Mouse (Mus musculus): ENCODE measurements around the gene Akr1a1. TPM values are rescaled to one million over a fixed set of nuclear protein-coding genes. Genes with fewer than 3 reads are reported as not detected.
A peak's percentile ranks its signal among the peaks of the same experiment; 100 is the strongest.
"Not testable (repeated sequence)": the region's sequence is repeated elsewhere in the genome, so short reads cannot be mapped to it uniquely, and the experiment has no call there.

Akr1a1 gene
- polyA plus RNA-seq, 1 experiment from 2014 or later: 755 TPM

DNA sequence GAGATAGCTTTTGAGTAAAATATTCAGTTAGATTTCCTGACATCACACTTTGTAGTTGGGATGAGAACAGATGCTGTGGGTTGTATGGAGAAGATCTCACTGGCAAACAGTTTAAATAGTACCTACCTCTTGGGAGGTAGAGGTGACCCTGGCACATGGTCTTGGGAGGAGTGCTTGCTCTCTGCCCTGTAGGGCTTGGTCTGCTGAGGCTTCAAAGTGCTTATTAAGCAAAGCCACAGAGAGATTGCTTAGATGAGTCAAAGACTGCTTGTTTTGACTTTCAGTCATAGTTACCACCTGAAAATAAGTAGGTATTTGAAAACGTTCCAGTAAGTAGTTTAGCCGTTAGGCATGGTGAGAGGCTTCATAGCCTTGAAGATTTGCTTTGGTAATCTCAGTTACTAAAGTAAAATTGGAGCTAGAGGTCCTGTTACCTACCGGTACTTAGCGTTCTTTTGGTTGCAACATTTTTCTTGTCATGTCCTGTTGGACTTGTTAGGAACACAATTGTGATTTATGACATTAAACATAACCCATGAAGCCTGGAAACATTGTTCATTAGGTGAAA lies 37.9 kb upstream of the Akr1a1 start:
- Histone ChIP-seq H3K4me1 (replicated peaks; ENCODE audit: control insufficient read depth, insufficient read depth) (peaks cover 3% of the 10 kb centered on the region; the same call in 1 of the 2 replicates), H3K4me2 (replicated peaks; ENCODE audit: low read depth) (no peak overlapping the region), H3K9me3 (ENCODE audit: control insufficient read depth, low read length) (no peaks in the 10 kb centered on the region), H3K36me3 (ENCODE audit: control insufficient read depth, insufficient read depth, low read length) (peaks cover 20% of the 10 kb centered on the region), H3K9ac (ENCODE audit: low read length) (no peak overlapping the region), H3K27ac (replicated peaks) (no peak overlapping the region), H3K4me3 (ENCODE audit: low read depth, low read length) (no peak overlapping the region), H3K27me3 (ENCODE audit: control insufficient read depth, insufficient read depth, low read length) (no peaks in the 10 kb centered on the region)
- ATAC-seq (ENCODE audit: low FRiP score, low TSS enrichment) (no peak), DNase-seq (ENCODE audit: low spot score) (no peak)
- no peak for TF ChIP-seq CTCF (IDR thresholded peaks at IDR 0.05; ENCODE audit: low read depth)
- no peak for TF ChIP-seq EP300 (optimal IDR thresholded peaks at IDR 0.05)
- WGBS: 67% methylated on average over 4 of the region's 4 CpGs

- ATAC-seq (ENCODE audit: low FRiP score, low TSS enrichment): no peak
- no peak overlapping the region for H3K27ac ChIP-seq (replicated peaks)
- H3K4me3 ChIP-seq (ENCODE audit: low read depth, low read length): peak overlapping the region; percentile 71
- no peaks in the 10 kb centered on the region for H3K9me3 ChIP-seq (ENCODE audit: control insufficient read depth, low read length)
- no peak for DNase-seq (ENCODE audit: low spot score)
- H3K9ac ChIP-seq (ENCODE audit: low read length): peak overlapping the region; percentile 85; the same call in 1 of the 2 replicates
- 18% methylated on average over 1 of the region's 1 CpGs for WGBS
- TF ChIP-seq CTCF (IDR thresholded peaks at IDR 0.05; ENCODE audit: low read depth) (no peak), EP300 (optimal IDR thresholded peaks at IDR 0.05) (no peak)
- peaks cover 9% of the 10 kb centered on the region; the same call in 1 of the 2 replicates for H3K36me3 ChIP-seq (ENCODE audit: control insufficient read depth, insufficient read depth, low read length)
- peaks cover 3% of the 10 kb centered on the region; the same call in 1 of the 2 replicates for H3K4me1 ChIP-seq (replicated peaks; ENCODE audit: control insufficient read depth, insufficient read depth)
- no peaks in the 10 kb centered on the region for H3K27me3 ChIP-seq (ENCODE audit: control insufficient read depth, insufficient read depth, low read length)
- H3K4me2 ChIP-seq (replicated peaks; ENCODE audit: low read depth): peak overlapping the region; percentile 56
Observed at GRCm38 (mm10) chr4:116687041-116687440, 35.6 kb upstream of the Akr1a1 start.

DNA sequence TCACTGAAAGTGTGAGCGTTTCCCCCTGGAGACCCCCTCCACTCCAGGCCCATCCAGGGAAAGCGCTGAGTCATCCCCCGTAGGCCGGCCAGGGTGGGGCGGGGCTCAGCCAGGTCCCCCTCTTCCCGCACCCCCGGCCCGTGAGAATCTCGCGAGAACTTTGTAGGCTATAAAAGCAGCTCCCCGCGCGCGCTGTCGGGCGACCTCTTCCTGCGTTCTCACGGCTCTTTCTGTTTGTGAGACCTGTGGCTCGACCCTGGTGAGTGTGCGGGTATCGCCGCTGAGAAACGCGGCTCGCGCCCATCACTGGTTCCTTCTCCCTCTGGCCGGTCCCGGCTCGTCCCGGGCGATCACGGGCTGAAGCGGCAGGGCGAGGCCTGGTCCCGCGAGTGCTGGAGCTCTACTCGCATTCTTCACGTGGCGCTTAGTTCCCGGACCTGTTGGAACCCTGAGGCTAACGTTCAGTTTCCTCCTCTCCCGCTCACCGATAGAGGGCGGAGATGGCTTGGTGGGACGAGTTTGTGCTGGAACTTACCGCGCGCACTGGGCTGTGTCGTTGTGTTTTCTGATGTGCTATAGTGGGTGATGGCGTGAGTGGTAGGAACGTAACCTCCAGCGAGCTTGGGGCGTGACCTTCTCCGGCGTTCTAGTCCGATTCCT lies 34.1 kb upstream of the Akr1a1 start, which contains the start of gene Prdx1:
Prdx1 (plus strand) TSS at position 143 of the 660 bp plus-strand sequence.
- peak within 1 kb of the TSS; percentile 71 for H3K4me3 ChIP-seq (ENCODE audit: low read depth, low read length)
- 0 out of 2 replicates have a peak, but pooled peaks cover 7% of the 10 kb centered on the region for H3K36me3 ChIP-seq (ENCODE audit: control insufficient read depth, insufficient read depth, low read length)
- no peaks in the 10 kb centered on the region for H3K27me3 ChIP-seq (ENCODE audit: control insufficient read depth, insufficient read depth, low read length)
- H3K27ac ChIP-seq (replicated peaks): peak within 1 kb of the TSS; percentile 99
- ATAC-seq (ENCODE audit: low FRiP score, low TSS enrichment): peak; percentile 93
- peak; percentile 89 for TF ChIP-seq CTCF (IDR thresholded peaks at IDR 0.05; ENCODE audit: low read depth)
- TF ChIP-seq EP300 (optimal IDR thresholded peaks at IDR 0.05): peak; percentile 99
- peak within 1 kb of the TSS; percentile 56 for H3K4me2 ChIP-seq (replicated peaks; ENCODE audit: low read depth)
- DNase-seq (ENCODE audit: low spot score): peak; percentile 96
- peaks cover 3% of the 10 kb centered on the region; the same call in 1 of the 2 replicates for H3K4me1 ChIP-seq (replicated peaks; ENCODE audit: control insufficient read depth, insufficient read depth)
- WGBS: under 1% methylated on average over 56 of the region's 56 CpGs
- H3K9ac ChIP-seq (ENCODE audit: low read length): peak within 1 kb of the TSS; percentile 85
- H3K9me3 ChIP-seq (ENCODE audit: control insufficient read depth, low read length): no peaks in the 10 kb centered on the region

- Histone ChIP-seq H3K27ac (replicated peaks) (peak overlapping the region; percentile 99), H3K9ac (ENCODE audit: low read length) (peak overlapping the region; percentile 85; the same call in 1 of the 2 replicates), H3K9me3 (ENCODE audit: control insufficient read depth, low read length) (no peaks in the 10 kb centered on the region), H3K4me1 (replicated peaks; ENCODE audit: control insufficient read depth, insufficient read depth) (peaks cover 3% of the 10 kb centered on the region; the same call in 1 of the 2 replicates), H3K36me3 (ENCODE audit: control insufficient read depth, insufficient read depth, low read length) (0 out of 2 replicates have a peak, but pooled peaks cover 7% of the 10 kb centered on the region), H3K4me2 (replicated peaks; ENCODE audit: low read depth) (peak overlapping the region; percentile 56; the same call in 1 of the 2 replicates), H3K4me3 (ENCODE audit: low read depth, low read length) (no peak overlapping the region), H3K27me3 (ENCODE audit: control insufficient read depth, insufficient read depth, low read length) (no peaks in the 10 kb centered on the region)
- TF ChIP-seq CTCF (IDR thresholded peaks at IDR 0.05; ENCODE audit: low read depth) (no peak), EP300 (optimal IDR thresholded peaks at IDR 0.05) (no peak)
- WGBS: 76% methylated on average over 2 of the region's 2 CpGs
- DNase-seq (ENCODE audit: low spot score) (no peak), ATAC-seq (ENCODE audit: low FRiP score, low TSS enrichment) (no peak)
Observed at GRCm38 (mm10) chr4:116684665-116685064, 33.2 kb upstream of the Akr1a1 start.

DNA sequence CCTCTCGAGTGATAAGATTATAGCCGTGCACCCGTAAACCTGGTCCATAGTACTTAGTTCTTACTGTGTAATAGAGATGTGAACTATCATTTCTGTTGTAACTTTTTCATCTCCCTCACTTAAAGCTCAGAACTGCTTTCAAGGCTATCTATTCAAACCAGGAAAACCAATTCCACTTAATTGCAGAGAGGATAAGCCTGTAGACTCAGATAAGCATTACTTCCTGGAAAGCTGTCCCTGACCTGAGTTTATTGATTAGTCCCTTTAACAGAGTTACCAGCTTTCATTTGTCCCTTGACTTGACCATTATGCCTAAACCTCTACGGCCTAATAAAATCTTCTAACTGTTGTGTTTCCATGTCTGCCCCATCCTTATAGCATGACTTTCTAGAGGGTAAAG lies 32.5 kb upstream of the Akr1a1 start:
- Histone ChIP-seq H3K27ac (replicated peaks) (no peak overlapping the region), H3K4me1 (replicated peaks; ENCODE audit: control insufficient read depth, insufficient read depth) (peaks cover 3% of the 10 kb centered on the region; the same call in 1 of the 2 replicates), H3K27me3 (ENCODE audit: control insufficient read depth, insufficient read depth, low read length) (no peaks in the 10 kb centered on the region), H3K9ac (ENCODE audit: low read length) (no peak overlapping the region), H3K4me3 (ENCODE audit: low read depth, low read length) (no peak overlapping the region), H3K9me3 (ENCODE audit: control insufficient read depth, low read length) (no peaks in the 10 kb centered on the region), H3K36me3 (ENCODE audit: control insufficient read depth, insufficient read depth, low read length) (0 out of 2 replicates have a peak, but pooled peaks cover 4% of the 10 kb centered on the region), H3K4me2 (replicated peaks; ENCODE audit: low read depth) (no peak overlapping the region)
- ATAC-seq (ENCODE audit: low FRiP score, low TSS enrichment): no peak
- no peak for TF ChIP-seq EP300 (optimal IDR thresholded peaks at IDR 0.05)
- TF ChIP-seq CTCF (IDR thresholded peaks at IDR 0.05; ENCODE audit: low read depth): no peak
- no peak for DNase-seq (ENCODE audit: low spot score)
- WGBS: 70% methylated on average over 4 of the region's 4 CpGs

GRCm38 (mm10) chr4:116680521-116680920 lies 29.0 kb upstream of the Akr1a1 start:
- H3K4me3 ChIP-seq (ENCODE audit: low read depth, low read length); H3K4me2 ChIP-seq (replicated peaks; ENCODE audit: low read depth); H3K36me3 ChIP-seq (ENCODE audit: control insufficient read depth, insufficient read depth, low read length); H3K27ac ChIP-seq (replicated peaks); H3K27me3 ChIP-seq (ENCODE audit: control insufficient read depth, insufficient read depth, low read length); DNase-seq (ENCODE audit: low spot score); ATAC-seq (ENCODE audit: low FRiP score, low TSS enrichment); H3K4me1 ChIP-seq (replicated peaks; ENCODE audit: control insufficient read depth, insufficient read depth); H3K9ac ChIP-seq (ENCODE audit: low read length); H3K9me3 ChIP-seq (ENCODE audit: control insufficient read depth, low read length): not testable (repeated sequence)
- WGBS: 98% methylated on average over 4 of the region's 4 CpGs

Data from stomach, postnatal 0 days (tissue).